Mouse (Mus musculus) urinary bladder, adult 18-20 months (tissue): ENCODE measurements around the gene BC005561.
A peak's percentile ranks its signal among the peaks of the same experiment; 100 is the strongest.
"Not testable (repeated sequence)": the region's sequence is repeated elsewhere in the genome, so short reads cannot be mapped to it uniquely, and the experiment has no call there.

ENCODE experiments used
- DNase-seq, 2 experiments: peaks; one replicate each; pipeline ENCODE4 v3.0.0; 2022; ENCODE audit warnings: low spot score in 2 of 2, mixed read lengths in 2 of 2

Gene BC005561

GRCm38 (mm10) chr5:104508195-104508891, at the start of gene BC005561:
Gene BC005561, plus strand, starts transcription at chr5:104508352.
- peak; percentile 61 to 89 for DNase-seq

- DNase-seq = peak; percentile 69
Observed at GRCm38 (mm10) chr5:104458832-104459705, 49.1 kb upstream of the BC005561 start, which contains the start of gene Pkd2. Gene Pkd2, plus strand, starts transcription at chr5:104459450.

- peak; percentile 22 to 61 for DNase-seq
Observed at GRCm38 (mm10) chr5:104459706-104460455, 48.3 kb upstream of the BC005561 start.

GRCm38 (mm10) chr5:104460456-104460838, 47.7 kb upstream of the BC005561 start:
- no peak for DNase-seq

GRCm38 (mm10) chr5:104460856-104461255, 47.3 kb upstream of the BC005561 start:
- no peak for DNase-seq

GRCm38 (mm10) chr5:104465279-104465678, 42.9 kb upstream of the BC005561 start:
- DNase-seq = peak in 1 of 2 experiments; percentile 16

- DNase-seq = peak in 1 of 2 experiments; percentile 72
Observed at GRCm38 (mm10) chr5:104465731-104466130, 42.4 kb upstream of the BC005561 start.

- DNase-seq = no peak
Observed at GRCm38 (mm10) chr5:104466816-104467215, 41.3 kb upstream of the BC005561 start.

- DNase-seq = no peak
Observed at GRCm38 (mm10) chr5:104468586-104468985, 39.6 kb upstream of the BC005561 start.

- no peak for DNase-seq
Observed at GRCm38 (mm10) chr5:104470981-104471391, 37.2 kb upstream of the BC005561 start.

- DNase-seq = no peak
Observed at GRCm38 (mm10) chr5:104472371-104472770, 35.8 kb upstream of the BC005561 start.

GRCm38 (mm10) chr5:104480367-104480766, 27.8 kb upstream of the BC005561 start:
- DNase-seq = no peak

GRCm38 (mm10) chr5:104482856-104483255, 25.3 kb upstream of the BC005561 start:
- no peak for DNase-seq

GRCm38 (mm10) chr5:104491561-104491960, 16.6 kb upstream of the BC005561 start:
- DNase-seq = no peak

GRCm38 (mm10) chr5:104504883-104505282, 3.3 kb upstream of the BC005561 start:
- DNase-seq = no peak

GRCm38 (mm10) chr5:104507829-104508194, 340 bp upstream of the BC005561 start:
- no peak for DNase-seq

- DNase-seq = no peak
Observed at GRCm38 (mm10) chr5:104511211-104511610, 3.1 kb downstream of the BC005561 start.

GRCm38 (mm10) chr5:104538612-104539011, 30.5 kb downstream of the BC005561 start:
- no peak for DNase-seq

- DNase-seq = no peak
Observed at GRCm38 (mm10) chr5:104539331-104539730, 31.2 kb downstream of the BC005561 start.

GRCm38 (mm10) chr5:104568079-104568478, 59.9 kb downstream of the BC005561 start:
- not testable (repeated sequence) for DNase-seq

- DNase-seq = peak in 1 of 2 experiments; percentile 9
Observed at GRCm38 (mm10) chr5:104570766-104571165, 62.6 kb downstream of the BC005561 start.
